Mouse (Mus musculus) kidney, embryonic 15.5 days (tissue): ENCODE measurements around the gene Aldoart2. TPM values are rescaled to one million over a fixed set of nuclear protein-coding genes. Genes with fewer than 3 reads are reported as not detected.
"Not testable (repeated sequence)": the region's sequence is repeated elsewhere in the genome, so short reads cannot be mapped to it uniquely, and the experiment has no call there.

Experiments used
- ATAC-seq: fragments of 200-750 bp; cut with Nextera tagmentation; replicated peaks from 2 replicates; pipeline ENCODE4 v1.8.0; 2017; ENCODE audit warnings: moderate TSS enrichment; ENCODE audit not compliant: low FRiP score
- H3K27ac ChIP-seq: fragments of 300-500 bp; sonication (generic); 2 replicates; pipeline ENCODE4 v1.5.1; 2015; ENCODE audit warnings: mild to moderate bottlenecking, inconsistent platforms
- H3K27me3 ChIP-seq: fragments of 300-500 bp; sonication (generic); 2 replicates; pipeline ENCODE4 v1.6.1; 2015; ENCODE audit warnings: inconsistent platforms
- H3K36me3 ChIP-seq: fragments of 300-500 bp; sonication (generic); 2 replicates; pipeline ENCODE4 v1.6.1; 2015; ENCODE audit warnings: inconsistent platforms
- H3K4me1 ChIP-seq: fragments of 300-500 bp; sonication (generic); 2 replicates; pipeline ENCODE4 v1.6.1; 2015; ENCODE audit warnings: inconsistent platforms
- H3K4me2 ChIP-seq: fragments of 300-500 bp; sonication (generic); 2 replicates; pipeline ENCODE4 v1.6.1; 2015; ENCODE audit warnings: moderate library complexity, mild to moderate bottlenecking, inconsistent platforms
- H3K4me3 ChIP-seq: fragments of 300-500 bp; sonication (generic); replicated peaks from 2 replicates; pipeline ENCODE4 v1.5.1; 2015; ENCODE audit warnings: mild to moderate bottlenecking, inconsistent platforms
- H3K9ac ChIP-seq: fragments of 300-500 bp; sonication (generic); 2 replicates; pipeline ENCODE4 v1.6.1; 2015; ENCODE audit warnings: mild to moderate bottlenecking, inconsistent platforms
- H3K9me3 ChIP-seq: fragments of 300-500 bp; sonication (generic); replicated peaks from 2 replicates; pipeline ENCODE4 v1.6.1; 2016; ENCODE audit warnings: inconsistent platforms
- WGBS: fragments of 180-500 bp; shearing (Covaris S2); methylation state at CpG from one replicate; pipeline ENCODE4 v1.1.7; 2015; ENCODE audit warnings: mixed read lengths; 5-methylcytosine and 5-hydroxymethylcytosine counted together
- polyA plus RNA-seq: library from polyadenylated mRNA; unstranded; fragments of >200 nt; fragmentation: Nextera tagmentation; extraction: Ambion mirVana; gene quantifications from 2 replicates; pipeline ENCODE4 v1.2.1, GENCODE M21; 2015

The Aldoart2 gene
- not detected in 2 replicates for polyA plus RNA-seq

GRCm38 (mm10) chr12:55565206-55565605 lies at the start of gene Aldoart2:
Gene Aldoart2, plus strand, starts transcription at chr12:55565239.
- H3K36me3 ChIP-seq, result no peaks in the 10 kb centered on the region
- no peak for ATAC-seq
- no peaks in the 10 kb centered on the region for H3K27me3 ChIP-seq
- 96% methylated on average over 19 of the region's 19 CpGs for WGBS
- H3K9me3 ChIP-seq, result no peaks in the 10 kb centered on the region
- no peak within 1 kb of the TSS for H3K27ac ChIP-seq
- no peak within 1 kb of the TSS for H3K4me2 ChIP-seq
- peaks cover 4% of the 10 kb centered on the region for H3K4me1 ChIP-seq
- H3K4me3 ChIP-seq, result no peak within 1 kb of the TSS
- no peak within 1 kb of the TSS for H3K9ac ChIP-seq

GRCm38 (mm10) chr12:55518061-55518738 lies 46.8 kb upstream of the Aldoart2 start:
- no peak for ATAC-seq
- no peak overlapping the region for H3K27ac ChIP-seq
- H3K9me3 ChIP-seq, result no peaks in the 10 kb centered on the region
- H3K4me3 ChIP-seq, result no peak overlapping the region
- no peak overlapping the region for H3K9ac ChIP-seq
- no peaks in the 10 kb centered on the region for H3K4me1 ChIP-seq
- H3K36me3 ChIP-seq, result no peaks in the 10 kb centered on the region
- no peaks in the 10 kb centered on the region; the same call in 1 of the 2 replicates for H3K27me3 ChIP-seq
- WGBS, result 47% methylated on average over 15 of the region's 15 CpGs
- no peak overlapping the region for H3K4me2 ChIP-seq

GRCm38 (mm10) chr12:55526983-55527752 lies 37.9 kb upstream of the Aldoart2 start:
- Histone ChIP-seq H3K27ac (no peak overlapping the region), H3K27me3 (no peaks in the 10 kb centered on the region), H3K4me3 (no peak overlapping the region), H3K4me2 (no peak overlapping the region), H3K9me3 (no peaks in the 10 kb centered on the region), H3K36me3 (no peaks in the 10 kb centered on the region), H3K9ac (no peak overlapping the region), H3K4me1 (no peaks in the 10 kb centered on the region)
- WGBS, result 66% methylated on average over 15 of the region's 15 CpGs
- ATAC-seq, result no peak

- no peak overlapping the region for H3K27ac ChIP-seq
- no peaks in the 10 kb centered on the region for H3K9me3 ChIP-seq
- peaks cover 22% of the 10 kb centered on the region for H3K27me3 ChIP-seq
- ATAC-seq, result no peak
- no peak overlapping the region for H3K4me2 ChIP-seq
- H3K9ac ChIP-seq, result no peak overlapping the region
- 6% methylated on average over 14 of the region's 14 CpGs for WGBS
- no peaks in the 10 kb centered on the region for H3K36me3 ChIP-seq
- H3K4me3 ChIP-seq, result no peak overlapping the region
- no peaks in the 10 kb centered on the region for H3K4me1 ChIP-seq
Observed at GRCm38 (mm10) chr12:55536537-55537135, 28.4 kb upstream of the Aldoart2 start.

- H3K4me1 ChIP-seq, result no peaks in the 10 kb centered on the region
- H3K9me3 ChIP-seq, result no peaks in the 10 kb centered on the region
- H3K36me3 ChIP-seq, result no peaks in the 10 kb centered on the region
- peaks cover 22% of the 10 kb centered on the region for H3K27me3 ChIP-seq
- H3K4me3 ChIP-seq, result no peak overlapping the region
- H3K27ac ChIP-seq, result no peak overlapping the region
- no peak overlapping the region for H3K9ac ChIP-seq
- no peak overlapping the region for H3K4me2 ChIP-seq
- 56% methylated on average over 7 of the region's 7 CpGs for WGBS
- no peak for ATAC-seq
Observed at GRCm38 (mm10) chr12:55537742-55538141, 27.3 kb upstream of the Aldoart2 start.

GRCm38 (mm10) chr12:55538328-55538971 lies 26.6 kb upstream of the Aldoart2 start:
- H3K4me1 ChIP-seq, result no peaks in the 10 kb centered on the region
- H3K9ac ChIP-seq, result no peak overlapping the region
- H3K9me3 ChIP-seq, result no peaks in the 10 kb centered on the region
- WGBS, result 94% methylated on average over 1 of the region's 1 CpGs
- H3K27ac ChIP-seq, result no peak overlapping the region
- no peak overlapping the region for H3K4me2 ChIP-seq
- no peak; the same call in 1 of the 2 replicates for ATAC-seq
- peaks cover 22% of the 10 kb centered on the region for H3K27me3 ChIP-seq
- no peak overlapping the region for H3K4me3 ChIP-seq
- no peaks in the 10 kb centered on the region for H3K36me3 ChIP-seq

- no peaks in the 10 kb centered on the region for H3K4me1 ChIP-seq
- peaks cover 22% of the 10 kb centered on the region for H3K27me3 ChIP-seq
- H3K9ac ChIP-seq, result no peak overlapping the region
- no peak overlapping the region for H3K27ac ChIP-seq
- H3K4me3 ChIP-seq, result no peak overlapping the region
- H3K36me3 ChIP-seq, result no peaks in the 10 kb centered on the region
- no peak for ATAC-seq
- H3K4me2 ChIP-seq, result no peak overlapping the region
- no peaks in the 10 kb centered on the region for H3K9me3 ChIP-seq
- WGBS, result 53% methylated on average over 8 of the region's 8 CpGs
Observed at GRCm38 (mm10) chr12:55539157-55539556, 25.9 kb upstream of the Aldoart2 start.

GRCm38 (mm10) chr12:55554901-55555300 lies 10.1 kb upstream of the Aldoart2 start:
- 85% methylated on average over 6 of the region's 6 CpGs for WGBS
- H3K36me3 ChIP-seq, H3K9me3 ChIP-seq, H3K27ac ChIP-seq, H3K4me1 ChIP-seq, H3K9ac ChIP-seq, H3K4me2 ChIP-seq, ATAC-seq, H3K4me3 ChIP-seq, H3K27me3 ChIP-seq: not testable (repeated sequence)

GRCm38 (mm10) chr12:55557866-55558265 lies 7.2 kb upstream of the Aldoart2 start:
- no peaks in the 10 kb centered on the region for H3K27me3 ChIP-seq
- no peaks in the 10 kb centered on the region for H3K9me3 ChIP-seq
- H3K4me1 ChIP-seq, result peaks cover 4% of the 10 kb centered on the region
- H3K27ac ChIP-seq, result no peak overlapping the region
- no peak overlapping the region for H3K4me3 ChIP-seq
- no peak overlapping the region for H3K4me2 ChIP-seq
- H3K9ac ChIP-seq, result no peak overlapping the region
- 71% methylated on average over 6 of the region's 6 CpGs for WGBS
- no peaks in the 10 kb centered on the region for H3K36me3 ChIP-seq
- ATAC-seq, result no peak

- 90% methylated on average over 12 of the region's 12 CpGs for WGBS
Observed at GRCm38 (mm10) chr12:55559184-55559855, 5.7 kb upstream of the Aldoart2 start.

GRCm38 (mm10) chr12:55560025-55560690 lies 4.9 kb upstream of the Aldoart2 start:
- no peaks in the 10 kb centered on the region for H3K9me3 ChIP-seq
- H3K4me3 ChIP-seq, result peak overlapping the region; percentile 33
- H3K36me3 ChIP-seq, result no peaks in the 10 kb centered on the region
- H3K4me1 ChIP-seq, result peaks cover 4% of the 10 kb centered on the region
- H3K4me2 ChIP-seq, result peak overlapping the region; percentile 62
- H3K27me3 ChIP-seq, result no peaks in the 10 kb centered on the region
- H3K27ac ChIP-seq, result no peak overlapping the region
- no peak for ATAC-seq
- no peak overlapping the region for H3K9ac ChIP-seq
- WGBS, result 16% methylated on average over 19 of the region's 19 CpGs

More at GRCm38 (mm10) chr12:55559184-55559855, 5.7 kb upstream of the Aldoart2 start:
- no peak overlapping the region for H3K4me3 ChIP-seq
- H3K27ac ChIP-seq, result no peak overlapping the region
- H3K27me3 ChIP-seq, result no peaks in the 10 kb centered on the region
- no peaks in the 10 kb centered on the region for H3K9me3 ChIP-seq
- H3K4me2 ChIP-seq, result no peak overlapping the region
- H3K4me1 ChIP-seq, result peaks cover 4% of the 10 kb centered on the region
- no peaks in the 10 kb centered on the region for H3K36me3 ChIP-seq
- H3K9ac ChIP-seq, result no peak overlapping the region
- no peak for ATAC-seq
